Mouse (Mus musculus): Measurements from ENCODE around the gene Lrrc25. TPM values are rescaled to one million over a fixed set of nuclear protein-coding genes. Genes with fewer than 3 reads are reported as not detected.

Lrrc25 gene
- polyA plus RNA-seq (2015; fragmentation: Illumina TruSeq; extraction: RNeasy Lipid Tissue Mini Kit (QIAGEN cat#74804); ENCODE audit: low read depth, low replicate concordance), result 0.85 TPM

DNA sequence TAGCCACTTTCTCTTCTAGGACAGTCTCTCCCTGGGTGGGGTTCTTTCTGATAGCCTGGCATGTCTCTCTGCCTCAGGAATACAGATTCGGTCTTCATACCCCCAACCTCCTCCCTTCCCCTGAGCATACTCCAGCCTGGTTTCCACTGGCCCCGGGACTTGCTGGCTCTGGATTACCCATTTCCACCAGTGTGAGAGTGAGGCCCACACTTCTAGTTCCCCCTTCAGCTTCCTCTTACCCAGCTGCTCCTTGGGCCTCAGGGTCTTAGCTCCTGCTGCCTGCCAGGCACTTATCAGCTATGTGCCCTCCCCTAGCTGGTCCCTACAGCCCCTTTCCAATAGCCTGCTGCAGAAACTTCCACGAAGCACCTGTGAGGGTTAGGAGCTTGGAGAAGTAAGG is at the start of gene Lrrc25:
Gene Lrrc25, plus strand, starts transcription at position 262 of the 400 bp plus-strand sequence.

GRCm38 (mm10) chr8:70593961-70594609 is 21.9 kb upstream of the Lrrc25 start, which contains the start of gene Isyna1:
Gene Isyna1 (plus strand): TSS chr8:70594373.

GRCm38 (mm10) chr8:70608749-70609367 is 7.1 kb upstream of the Lrrc25 start, which contains the start of gene Ssbp4:
Gene Ssbp4 (minus strand): TSS chr8:70608872.

DNA sequence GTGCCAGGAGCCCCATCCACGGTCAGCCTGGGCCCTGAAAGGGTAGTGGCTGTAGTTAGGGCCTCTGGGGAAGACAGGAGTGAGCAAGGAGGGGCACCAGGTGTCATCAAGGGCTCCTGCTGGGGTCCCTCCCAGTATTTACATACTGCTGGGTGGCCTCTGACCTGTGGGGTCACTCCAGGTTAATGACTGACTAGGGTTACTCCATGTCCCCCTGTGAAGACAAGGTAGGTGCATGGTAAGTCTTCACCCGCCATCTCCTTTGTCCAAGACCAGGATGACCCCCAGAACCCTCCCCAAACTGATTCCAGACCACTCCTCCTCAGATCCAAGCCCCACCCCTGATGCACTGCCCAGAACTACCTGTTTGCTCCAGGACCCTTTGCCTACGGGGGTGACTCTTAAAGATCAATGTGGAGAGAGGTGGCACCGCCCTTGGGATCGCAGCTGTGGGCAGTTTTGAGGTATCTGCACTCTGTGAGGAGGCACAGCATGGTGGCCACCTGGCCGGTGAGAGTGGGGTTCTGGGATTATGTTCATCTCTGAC is 16.5 kb downstream of the Lrrc25 start, which contains the start of gene Gdf15:
Gene Gdf15, minus strand, starts transcription at position 111 of the 547 bp plus-strand sequence.

GRCm38 (mm10) chr8:70660273-70660725 is 44.3 kb downstream of the Lrrc25 start, which contains the start of gene Pgpep1:
Gene Pgpep1 (minus strand): TSS chr8:70660388.

Other genes starting within 250 kb of the Lrrc25 start
- 0.18 TPM for gene Comp, start 242.6 kb upstream of the Lrrc25 start, polyA plus RNA-seq (2015; fragmentation: Illumina TruSeq; extraction: RNeasy Lipid Tissue Mini Kit (QIAGEN cat#74804); ENCODE audit: low read depth, low replicate concordance)
- 68.4 TPM for gene Crtc1, start 176.6 kb upstream of the Lrrc25 start, polyA plus RNA-seq (2015; fragmentation: Illumina TruSeq; extraction: RNeasy Lipid Tissue Mini Kit (QIAGEN cat#74804); ENCODE audit: low read depth, low replicate concordance)
- 33.9 TPM for gene Klhl26, start 139.2 kb upstream of the Lrrc25 start, polyA plus RNA-seq (2015; fragmentation: Illumina TruSeq; extraction: RNeasy Lipid Tissue Mini Kit (QIAGEN cat#74804); ENCODE audit: low read depth, low replicate concordance)
- gene Tmem59l, start 128.8 kb upstream of the Lrrc25 start, polyA plus RNA-seq (2015; fragmentation: Illumina TruSeq; extraction: RNeasy Lipid Tissue Mini Kit (QIAGEN cat#74804); ENCODE audit: low read depth, low replicate concordance), result 410 TPM
- gene Crlf1, start 123.0 kb upstream of the Lrrc25 start, polyA plus RNA-seq (2015; fragmentation: Illumina TruSeq; extraction: RNeasy Lipid Tissue Mini Kit (QIAGEN cat#74804); ENCODE audit: low read depth, low replicate concordance), result 5.2 TPM
- gene Rex1bd, start 109.4 kb upstream of the Lrrc25 start, polyA plus RNA-seq (2015; fragmentation: Illumina TruSeq; extraction: RNeasy Lipid Tissue Mini Kit (QIAGEN cat#74804); ENCODE audit: low read depth, low replicate concordance), result 129 TPM
- gene Uba52, start 105.4 kb upstream of the Lrrc25 start, polyA plus RNA-seq (2015; fragmentation: Illumina TruSeq; extraction: RNeasy Lipid Tissue Mini Kit (QIAGEN cat#74804); ENCODE audit: low read depth, low replicate concordance), result 1,689 TPM
- 487 TPM for gene Fkbp8, start 88.4 kb upstream of the Lrrc25 start, polyA plus RNA-seq (2015; fragmentation: Illumina TruSeq; extraction: RNeasy Lipid Tissue Mini Kit (QIAGEN cat#74804); ENCODE audit: low read depth, low replicate concordance)
- gene Kxd1, start 88.2 kb upstream of the Lrrc25 start, polyA plus RNA-seq (2015; fragmentation: Illumina TruSeq; extraction: RNeasy Lipid Tissue Mini Kit (QIAGEN cat#74804); ENCODE audit: low read depth, low replicate concordance), result 57.3 TPM
- 12.0 TPM for gene Ell, start 76.7 kb upstream of the Lrrc25 start, polyA plus RNA-seq (2015; fragmentation: Illumina TruSeq; extraction: RNeasy Lipid Tissue Mini Kit (QIAGEN cat#74804); ENCODE audit: low read depth, low replicate concordance)
- 38.2 TPM for gene Isyna1, start 21.8 kb upstream of the Lrrc25 start, polyA plus RNA-seq (2015; fragmentation: Illumina TruSeq; extraction: RNeasy Lipid Tissue Mini Kit (QIAGEN cat#74804); ENCODE audit: low read depth, low replicate concordance)
- gene Ssbp4, start 7.3 kb upstream of the Lrrc25 start, polyA plus RNA-seq (2015; fragmentation: Illumina TruSeq; extraction: RNeasy Lipid Tissue Mini Kit (QIAGEN cat#74804); ENCODE audit: low read depth, low replicate concordance), result 179 TPM
- not detected for gene Gdf15, start 16.3 kb downstream of the Lrrc25 start, polyA plus RNA-seq (2015; fragmentation: Illumina TruSeq; extraction: RNeasy Lipid Tissue Mini Kit (QIAGEN cat#74804); ENCODE audit: low read depth, low replicate concordance)
- 14.7 TPM for gene Pgpep1, start 44.2 kb downstream of the Lrrc25 start, polyA plus RNA-seq (2015; fragmentation: Illumina TruSeq; extraction: RNeasy Lipid Tissue Mini Kit (QIAGEN cat#74804); ENCODE audit: low read depth, low replicate concordance)
- 72.2 TPM for gene Lsm4, start 57.1 kb downstream of the Lrrc25 start, polyA plus RNA-seq (2015; fragmentation: Illumina TruSeq; extraction: RNeasy Lipid Tissue Mini Kit (QIAGEN cat#74804); ENCODE audit: low read depth, low replicate concordance)
- 82.5 TPM for gene Jund, start 82.8 kb downstream of the Lrrc25 start, polyA plus RNA-seq (2015; fragmentation: Illumina TruSeq; extraction: RNeasy Lipid Tissue Mini Kit (QIAGEN cat#74804); ENCODE audit: low read depth, low replicate concordance)
- 0.09 TPM for gene Iqcn, start 87.3 kb downstream of the Lrrc25 start, polyA plus RNA-seq (2015; fragmentation: Illumina TruSeq; extraction: RNeasy Lipid Tissue Mini Kit (QIAGEN cat#74804); ENCODE audit: low read depth, low replicate concordance)
- not detected for gene Gm3336, start 102.4 kb downstream of the Lrrc25 start, polyA plus RNA-seq (2015; fragmentation: Illumina TruSeq; extraction: RNeasy Lipid Tissue Mini Kit (QIAGEN cat#74804); ENCODE audit: low read depth, low replicate concordance)
- 2.8 TPM for gene Pde4c, start 107.6 kb downstream of the Lrrc25 start, polyA plus RNA-seq (2015; fragmentation: Illumina TruSeq; extraction: RNeasy Lipid Tissue Mini Kit (QIAGEN cat#74804); ENCODE audit: low read depth, low replicate concordance)
- gene Rab3a, start 138.5 kb downstream of the Lrrc25 start, polyA plus RNA-seq (2015; fragmentation: Illumina TruSeq; extraction: RNeasy Lipid Tissue Mini Kit (QIAGEN cat#74804); ENCODE audit: low read depth, low replicate concordance), result 913 TPM
- gene Mpv17l2, start 144.8 kb downstream of the Lrrc25 start, polyA plus RNA-seq (2015; fragmentation: Illumina TruSeq; extraction: RNeasy Lipid Tissue Mini Kit (QIAGEN cat#74804); ENCODE audit: low read depth, low replicate concordance), result 36.8 TPM
- gene Pik3r2, start 160.6 kb downstream of the Lrrc25 start, polyA plus RNA-seq (2015; fragmentation: Illumina TruSeq; extraction: RNeasy Lipid Tissue Mini Kit (QIAGEN cat#74804); ENCODE audit: low read depth, low replicate concordance), result 83.0 TPM
- 175 TPM for gene Mast3, start 188.9 kb downstream of the Lrrc25 start, polyA plus RNA-seq (2015; fragmentation: Illumina TruSeq; extraction: RNeasy Lipid Tissue Mini Kit (QIAGEN cat#74804); ENCODE audit: low read depth, low replicate concordance)
- 0.67 TPM for gene Il12rb1, start 192.3 kb downstream of the Lrrc25 start, polyA plus RNA-seq (2015; fragmentation: Illumina TruSeq; extraction: RNeasy Lipid Tissue Mini Kit (QIAGEN cat#74804); ENCODE audit: low read depth, low replicate concordance)
- gene Arrdc2, start 223.6 kb downstream of the Lrrc25 start, polyA plus RNA-seq (2015; fragmentation: Illumina TruSeq; extraction: RNeasy Lipid Tissue Mini Kit (QIAGEN cat#74804); ENCODE audit: low read depth, low replicate concordance), result 17.6 TPM
- gene Kcnn1, start 247.1 kb downstream of the Lrrc25 start, polyA plus RNA-seq (2015; fragmentation: Illumina TruSeq; extraction: RNeasy Lipid Tissue Mini Kit (QIAGEN cat#74804); ENCODE audit: low read depth, low replicate concordance), result 16.4 TPM

All from brain, adult 10 weeks (tissue).